Mouse (Mus musculus): ENCODE results near the gene Kif5c. TPM values are rescaled to one million over a fixed set of nuclear protein-coding genes. Genes with fewer than 3 reads are reported as not detected.
A peak's percentile ranks its signal among the peaks of the same experiment; 100 is the strongest.

Gene Kif5c
- polyA plus RNA-seq, 1 experiment from 2014 or later, result 0.77 TPM

- 65% methylated on average over 22 of the region's 22 CpGs for WGBS
- H3K27me3 ChIP-seq, result no peaks in the 10 kb centered on the region
- H3K4me2 ChIP-seq, result peak overlapping the region; percentile 36
- H3K4me3 ChIP-seq, result 0 out of 2 replicates have a peak overlapping the region, but pooled peaks have one; percentile 8
- no peak overlapping the region for H3K27ac ChIP-seq
- no peaks in the 10 kb centered on the region for H3K36me3 ChIP-seq
- no peaks in the 10 kb centered on the region for H3K4me1 ChIP-seq (replicated peaks)
- no peak overlapping the region for H3K9ac ChIP-seq
- no peak for ATAC-seq (replicated peaks; ENCODE audit: insufficient number of reproducible peaks, insufficient read depth, low FRiP score, low read depth)
- no peaks in the 10 kb centered on the region for H3K9me3 ChIP-seq (replicated peaks)
These were observed 81.3 kb downstream of the Kif5c start for GRCm38 (mm10) chr2:49700176-49700971.

- WGBS, result 71% methylated on average over 3 of the region's 3 CpGs
- Histone ChIP-seq H3K27me3 (no peaks in the 10 kb centered on the region), H3K4me2 (no peak overlapping the region), H3K4me1 (replicated peaks) (no peaks in the 10 kb centered on the region), H3K27ac (no peak overlapping the region), H3K36me3 (no peaks in the 10 kb centered on the region), H3K4me3 (no peak overlapping the region), H3K9ac (no peak overlapping the region), H3K9me3 (replicated peaks) (no peaks in the 10 kb centered on the region)
- no peak for ATAC-seq (replicated peaks; ENCODE audit: insufficient number of reproducible peaks, insufficient read depth, low FRiP score, low read depth)
These were observed 91.1 kb downstream of the Kif5c start for GRCm38 (mm10) chr2:49710223-49710622.

GRCm38 (mm10) chr2:49711693-49712092, 92.6 kb downstream of the Kif5c start:
- no peaks in the 10 kb centered on the region for H3K27me3 ChIP-seq
- H3K36me3 ChIP-seq, result no peaks in the 10 kb centered on the region
- WGBS, result 74% methylated on average over 6 of the region's 6 CpGs
- no peak overlapping the region for H3K27ac ChIP-seq
- no peaks in the 10 kb centered on the region for H3K4me1 ChIP-seq (replicated peaks)
- no peak overlapping the region for H3K9ac ChIP-seq
- no peak overlapping the region for H3K4me2 ChIP-seq
- ATAC-seq (replicated peaks; ENCODE audit: insufficient number of reproducible peaks, insufficient read depth, low FRiP score, low read depth), result no peak
- H3K9me3 ChIP-seq (replicated peaks), result no peaks in the 10 kb centered on the region
- no peak overlapping the region for H3K4me3 ChIP-seq

- H3K27ac ChIP-seq, result no peak overlapping the region
- H3K9ac ChIP-seq, result no peak overlapping the region
- no peak overlapping the region for H3K4me2 ChIP-seq
- H3K36me3 ChIP-seq, result no peaks in the 10 kb centered on the region
- H3K9me3 ChIP-seq (replicated peaks), result no peaks in the 10 kb centered on the region
- WGBS, result 62% methylated on average over 7 of the region's 7 CpGs
- ATAC-seq (replicated peaks; ENCODE audit: insufficient number of reproducible peaks, insufficient read depth, low FRiP score, low read depth), result no peak
- no peak overlapping the region for H3K4me3 ChIP-seq
- H3K4me1 ChIP-seq (replicated peaks), result no peaks in the 10 kb centered on the region
- H3K27me3 ChIP-seq, result no peaks in the 10 kb centered on the region
These were observed 93.3 kb downstream of the Kif5c start for GRCm38 (mm10) chr2:49712336-49712887.

DNA sequence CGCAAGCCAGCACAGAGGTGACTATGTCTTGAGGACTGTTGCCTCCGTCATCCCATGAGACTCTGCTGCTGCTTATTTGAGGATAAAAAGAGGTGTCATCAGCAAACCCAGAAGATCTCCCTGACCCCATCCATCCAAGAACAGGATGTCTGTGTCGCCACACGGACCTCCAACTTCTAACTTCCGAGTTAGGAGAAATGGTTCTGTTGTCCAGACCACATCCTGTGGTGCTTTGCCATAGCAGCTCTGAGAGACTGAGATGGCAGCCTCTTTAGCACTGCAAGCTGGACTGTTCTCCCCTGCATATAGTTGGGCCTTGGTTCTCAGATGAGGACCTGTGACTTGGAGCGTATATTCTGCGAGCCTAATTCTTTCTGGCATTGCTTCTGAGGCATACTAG, 97.4 kb downstream of the Kif5c start:
- Histone ChIP-seq H3K9ac (no peak overlapping the region), H3K9me3 (replicated peaks) (no peaks in the 10 kb centered on the region), H3K4me1 (replicated peaks) (peaks cover 10% of the 10 kb centered on the region), H3K27me3 (0 out of 2 replicates have a peak, but pooled peaks cover under 1% of the 10 kb centered on the region), H3K4me2 (no peak overlapping the region), H3K36me3 (no peaks in the 10 kb centered on the region), H3K4me3 (no peak overlapping the region), H3K27ac (no peak overlapping the region)
- 79% methylated on average over 7 of the region's 7 CpGs for WGBS
- no peak for ATAC-seq (replicated peaks; ENCODE audit: insufficient number of reproducible peaks, insufficient read depth, low FRiP score, low read depth)

DNA sequence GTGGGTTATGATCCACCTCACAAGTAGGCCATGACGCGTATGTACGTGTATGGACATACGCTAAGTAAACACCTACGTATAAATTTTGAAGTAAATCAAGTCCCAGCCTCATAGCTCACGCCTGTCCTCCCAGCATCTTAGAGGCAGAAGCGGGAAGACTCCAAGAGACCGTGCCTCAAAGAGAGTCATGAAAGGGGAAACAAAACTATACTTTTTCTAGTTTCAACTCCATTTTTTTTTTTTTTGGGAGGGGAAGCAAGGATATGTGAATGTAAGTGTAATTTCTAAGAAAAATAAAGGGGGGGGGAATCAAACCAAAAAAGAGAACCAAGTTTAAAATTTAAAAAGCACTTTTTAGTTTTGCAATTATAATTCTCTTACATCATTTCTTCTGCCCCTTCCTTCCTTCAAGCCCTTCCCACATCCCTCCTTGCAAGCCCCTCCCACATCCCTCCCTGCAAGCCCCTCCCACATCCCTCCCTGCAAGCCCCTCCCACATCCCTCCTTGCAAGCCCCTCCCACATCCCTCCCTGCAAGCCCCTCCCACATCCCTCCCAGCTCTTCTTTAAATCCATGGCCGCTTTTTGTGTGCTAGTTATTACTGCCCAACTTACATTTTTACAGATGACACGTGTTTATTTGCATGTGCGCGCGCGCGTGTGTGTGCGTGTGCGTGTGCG, 98.5 kb downstream of the Kif5c start:
- H3K36me3 ChIP-seq, result no peaks in the 10 kb centered on the region
- no peak overlapping the region for H3K4me2 ChIP-seq
- 0 out of 2 replicates have a peak, but pooled peaks cover 4% of the 10 kb centered on the region for H3K27me3 ChIP-seq
- no peak overlapping the region for H3K4me3 ChIP-seq
- no peak for ATAC-seq (replicated peaks; ENCODE audit: insufficient number of reproducible peaks, insufficient read depth, low FRiP score, low read depth)
- WGBS, result 90% methylated on average over 18 of the region's 18 CpGs
- H3K4me1 ChIP-seq (replicated peaks), result peaks cover 10% of the 10 kb centered on the region
- H3K27ac ChIP-seq, result no peak overlapping the region
- no peak overlapping the region for H3K9ac ChIP-seq
- no peaks in the 10 kb centered on the region for H3K9me3 ChIP-seq (replicated peaks)

DNA sequence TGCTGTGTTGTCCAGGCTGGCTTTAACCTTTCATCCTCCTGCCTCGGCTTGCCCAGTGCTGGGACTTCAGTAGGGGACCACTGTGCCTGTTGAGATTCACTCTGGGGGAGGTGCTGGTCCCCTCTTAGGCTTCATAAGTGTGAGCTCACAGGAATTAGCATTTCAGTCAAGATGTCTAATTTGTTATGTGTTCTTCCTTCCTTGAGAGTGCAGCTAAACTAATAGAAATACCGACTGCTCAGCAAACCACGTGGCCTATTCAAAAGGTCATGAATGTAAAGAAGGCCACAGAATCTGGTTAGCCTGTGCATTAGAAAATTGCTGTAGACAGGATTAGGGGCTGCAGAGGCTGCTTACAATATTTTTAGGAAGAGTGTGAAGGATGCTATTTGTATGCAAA, 99.4 kb downstream of the Kif5c start:
- WGBS, result 59% methylated on average over 3 of the region's 3 CpGs
- no peak overlapping the region for H3K9ac ChIP-seq
- no peaks in the 10 kb centered on the region for H3K9me3 ChIP-seq (replicated peaks)
- peaks cover 16% of the 10 kb centered on the region for H3K4me1 ChIP-seq (replicated peaks)
- no peaks in the 10 kb centered on the region for H3K36me3 ChIP-seq
- H3K27ac ChIP-seq, result no peak overlapping the region
- H3K4me3 ChIP-seq, result no peak overlapping the region
- no peak for ATAC-seq (replicated peaks; ENCODE audit: insufficient number of reproducible peaks, insufficient read depth, low FRiP score, low read depth)
- H3K4me2 ChIP-seq, result no peak overlapping the region
- H3K27me3 ChIP-seq, result 0 out of 2 replicates have a peak, but pooled peaks cover 4% of the 10 kb centered on the region

DNA sequence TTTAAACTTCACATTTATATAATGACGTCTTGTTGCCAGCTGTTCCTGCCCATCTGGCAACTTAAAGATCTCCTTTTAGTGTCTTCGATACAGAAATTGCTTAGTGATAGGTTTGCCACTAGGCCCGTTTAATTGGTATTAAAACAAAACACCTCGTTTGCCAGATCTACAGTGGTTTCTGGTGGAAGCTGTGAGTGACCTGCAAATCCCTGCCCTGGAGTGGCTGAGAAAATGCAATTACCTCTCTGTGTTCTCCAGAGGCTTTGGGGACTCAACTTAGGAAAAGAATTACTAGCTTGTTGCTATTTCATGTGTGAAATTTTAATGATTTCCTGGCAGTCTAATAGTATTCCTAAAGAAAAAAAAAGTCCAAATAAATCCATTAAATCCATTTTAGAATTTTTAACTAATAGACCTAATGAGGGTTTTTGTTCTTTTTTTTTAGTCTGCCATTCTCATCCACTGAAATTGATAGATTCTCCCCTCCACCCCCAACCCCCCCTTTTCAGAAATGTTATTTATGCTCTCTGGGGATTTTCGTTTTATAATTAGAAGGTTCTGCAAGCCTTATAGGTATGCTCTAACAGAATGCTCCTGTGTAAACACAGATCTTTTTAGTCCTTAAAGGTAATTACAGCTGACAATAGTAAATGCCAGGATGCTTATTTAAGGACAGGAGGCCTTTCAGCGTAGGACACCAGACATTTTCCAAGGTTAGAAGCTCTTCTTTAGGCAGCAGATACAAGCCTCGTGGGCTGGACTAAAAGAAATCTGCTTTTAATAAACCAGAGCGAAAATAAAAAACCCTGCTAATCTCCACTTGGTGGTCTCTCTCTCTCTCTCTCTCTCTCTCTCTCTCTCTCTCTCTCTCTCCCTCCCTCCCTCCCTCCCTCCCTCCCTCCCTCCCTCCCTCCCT, 100.1 kb downstream of the Kif5c start:
- no peak overlapping the region for H3K9ac ChIP-seq
- no peaks in the 10 kb centered on the region for H3K9me3 ChIP-seq (replicated peaks)
- WGBS, result 57% methylated on average over 8 of the region's 8 CpGs
- no peak for ATAC-seq (replicated peaks; ENCODE audit: insufficient number of reproducible peaks, insufficient read depth, low FRiP score, low read depth)
- peaks cover 16% of the 10 kb centered on the region for H3K4me1 ChIP-seq (replicated peaks)
- H3K4me3 ChIP-seq, result no peak overlapping the region
- H3K36me3 ChIP-seq, result no peaks in the 10 kb centered on the region
- H3K27me3 ChIP-seq, result 0 out of 2 replicates have a peak, but pooled peaks cover 4% of the 10 kb centered on the region
- no peak overlapping the region for H3K4me2 ChIP-seq
- H3K27ac ChIP-seq, result no peak overlapping the region

- ATAC-seq (replicated peaks; ENCODE audit: insufficient number of reproducible peaks, insufficient read depth, low FRiP score, low read depth), result 0 out of 2 replicates have a peak, but pooled peaks have one; percentile 27
- 11% methylated on average over 6 of the region's 6 CpGs for WGBS
- Histone ChIP-seq H3K27me3 (0 out of 2 replicates have a peak, but pooled peaks cover 4% of the 10 kb centered on the region), H3K4me1 (replicated peaks) (peaks cover 16% of the 10 kb centered on the region), H3K4me3 (no peak overlapping the region), H3K27ac (0 out of 2 replicates have a peak overlapping the region, but pooled peaks have one; percentile 42), H3K9ac (no peak overlapping the region), H3K9me3 (replicated peaks) (no peaks in the 10 kb centered on the region), H3K36me3 (no peaks in the 10 kb centered on the region), H3K4me2 (peak overlapping the region; percentile 24)
These were observed 100.8 kb downstream of the Kif5c start for GRCm38 (mm10) chr2:49719854-49720253.

- 45% methylated on average over 9 of the region's 9 CpGs for WGBS
These were observed 101.2 kb downstream of the Kif5c start for GRCm38 (mm10) chr2:49720343-49720742.

More at GRCm38 (mm10) chr2:49720343-49720742, 101.2 kb downstream of the Kif5c start:
- no peak for ATAC-seq (replicated peaks; ENCODE audit: insufficient number of reproducible peaks, insufficient read depth, low FRiP score, low read depth)
- Histone ChIP-seq H3K27me3 (0 out of 2 replicates have a peak, but pooled peaks cover 4% of the 10 kb centered on the region), H3K9ac (no peak overlapping the region), H3K4me1 (replicated peaks) (peaks cover 16% of the 10 kb centered on the region), H3K27ac (0 out of 2 replicates have a peak overlapping the region, but pooled peaks have one; percentile 42), H3K4me2 (peak overlapping the region; percentile 24), H3K36me3 (no peaks in the 10 kb centered on the region), H3K9me3 (replicated peaks) (no peaks in the 10 kb centered on the region), H3K4me3 (no peak overlapping the region)

All from heart, embryonic 15.5 days (tissue).